Mouse (Mus musculus) liver, embryonic 16.5 days (tissue): Measurements from ENCODE around the gene Cald1. TPM values are rescaled to one million over a fixed set of nuclear protein-coding genes. Genes with fewer than 3 reads are reported as not detected.

Source experiments
- ATAC-seq: fragments of 200-750 bp; cut with Nextera tagmentation; 2 replicates; pipeline ENCODE4 v1.8.0; 2017; ENCODE audit warnings: low read depth, mild to moderate bottlenecking, moderate number of reproducible peaks, moderate library complexity
- H3K27ac ChIP-seq: fragments of 300-500 bp; sonication (generic); 2 replicates; pipeline ENCODE4 v1.5.1; 2014; ENCODE audit warnings: mild to moderate bottlenecking, low read length
- H3K27me3 ChIP-seq: fragments of 300-500 bp; sonication (generic); 2 replicates; pipeline ENCODE4 v1.6.1; 2014; ENCODE audit warnings: low read depth, low read length, mixed read lengths; ENCODE audit not compliant: control insufficient read depth, insufficient read depth
- H3K36me3 ChIP-seq: fragments of 300-500 bp; sonication (generic); 2 replicates; pipeline ENCODE4 v1.6.1; 2014; ENCODE audit warnings: mild to moderate bottlenecking; ENCODE audit not compliant: control insufficient read depth, insufficient read depth
- H3K4me1 ChIP-seq: fragments of 300-500 bp; sonication (generic); 2 replicates; pipeline ENCODE4 v1.6.1; 2014; ENCODE audit warnings: low read depth, low read length, mixed read lengths; ENCODE audit not compliant: control insufficient read depth
- H3K4me2 ChIP-seq: fragments of 300-500 bp; sonication (generic); 2 replicates; pipeline ENCODE4 v1.6.1; 2014; ENCODE audit warnings: low read depth, low read length, mixed read lengths
- H3K4me3 ChIP-seq: fragments of 300-500 bp; sonication (generic); 2 replicates; pipeline ENCODE4 v1.5.1; 2014; ENCODE audit warnings: low read depth, mild to moderate bottlenecking, low read length
- H3K9ac ChIP-seq: fragments of 300-500 bp; sonication (generic); 2 replicates; pipeline ENCODE4 v1.6.1; 2014; ENCODE audit warnings: low read depth, low read length
- H3K9me3 ChIP-seq: fragments of 300-500 bp; sonication (generic); replicated peaks from 2 replicates; pipeline ENCODE4 v1.6.1; 2016; ENCODE audit warnings: low read length; ENCODE audit not compliant: control insufficient read depth
- WGBS: fragments of 180-500 bp; shearing (Covaris S2); extraction: QIAGEN DNeasy Blood & Tissue Kit; methylation state at CpG from one replicate; pipeline ENCODE4 v1.1.7; 2014; ENCODE audit not compliant: insufficient replicate concordance; 5-methylcytosine and 5-hydroxymethylcytosine counted together
- polyA plus RNA-seq: library from polyadenylated mRNA; unstranded; fragments of >200 nt; fragmentation: Nextera tagmentation; extraction: Ambion mirVana; gene quantifications from 2 replicates; pipeline ENCODE4 v1.2.1, GENCODE M21; 2015

The Cald1 gene
- polyA plus RNA-seq, 1 experiment from 2014 or later, result 68.7 TPM

DNA sequence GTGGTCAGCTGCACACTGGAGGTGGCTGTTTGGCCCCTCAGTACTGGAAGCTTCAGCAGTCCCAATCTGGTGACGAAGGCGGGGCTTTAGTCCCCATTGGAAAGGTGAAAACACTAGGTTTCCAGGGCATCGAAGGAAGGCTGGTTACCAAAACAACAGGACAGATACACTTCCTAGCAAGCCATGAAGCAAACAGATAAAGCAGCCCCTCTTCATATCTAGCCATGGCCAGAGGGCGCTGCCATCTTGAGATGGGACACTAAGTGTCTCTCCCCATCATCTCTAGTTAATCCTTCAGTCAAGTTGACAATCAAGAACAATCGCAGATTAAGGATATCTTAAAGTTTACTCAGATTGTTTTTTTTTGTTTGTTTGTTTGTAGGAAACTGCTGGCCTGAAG is 167.4 kb downstream of the Cald1 start:
- H3K9me3 ChIP-seq, result no peaks in the 10 kb centered on the region
- no peak for ATAC-seq
- H3K36me3 ChIP-seq, result no peaks in the 10 kb centered on the region; the same call in 1 of the 2 replicates
- no peak overlapping the region for H3K4me2 ChIP-seq
- no peaks in the 10 kb centered on the region for H3K27me3 ChIP-seq
- H3K4me1 ChIP-seq, result no peaks in the 10 kb centered on the region; the same call in 1 of the 2 replicates
- no peak overlapping the region for H3K27ac ChIP-seq
- H3K9ac ChIP-seq, result no peak overlapping the region
- 62% methylated on average over 5 of the region's 5 CpGs for WGBS
- no peak overlapping the region for H3K4me3 ChIP-seq

DNA sequence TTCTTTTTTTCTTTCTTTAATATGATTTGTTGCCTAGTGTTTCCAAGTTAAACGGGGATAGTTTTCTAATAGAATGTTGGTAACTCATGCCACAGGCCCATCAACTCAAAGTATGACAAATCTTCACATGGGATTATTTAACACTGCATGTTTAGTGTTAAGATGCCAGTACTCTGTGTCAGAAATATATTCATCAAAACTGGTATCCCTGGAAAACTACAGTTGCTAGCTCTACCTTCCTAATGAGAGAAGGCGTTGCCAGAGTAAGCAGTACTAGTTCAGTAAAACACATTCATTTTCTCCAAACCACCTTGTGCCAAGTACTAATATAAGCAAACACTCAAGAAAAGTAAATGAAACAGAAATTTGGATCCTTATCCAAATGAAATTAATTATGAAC is 171.7 kb downstream of the Cald1 start:
- H3K4me1 ChIP-seq, result no peaks in the 10 kb centered on the region; the same call in 1 of the 2 replicates
- H3K27ac ChIP-seq, result no peak overlapping the region
- H3K9ac ChIP-seq, result no peak overlapping the region
- ATAC-seq, result no peak
- H3K9me3 ChIP-seq, result no peaks in the 10 kb centered on the region
- no peaks in the 10 kb centered on the region; the same call in 1 of the 2 replicates for H3K36me3 ChIP-seq
- H3K27me3 ChIP-seq, result no peaks in the 10 kb centered on the region
- H3K4me2 ChIP-seq, result no peak overlapping the region
- 77% methylated on average over 2 of the region's 2 CpGs for WGBS
- H3K4me3 ChIP-seq, result no peak overlapping the region

DNA sequence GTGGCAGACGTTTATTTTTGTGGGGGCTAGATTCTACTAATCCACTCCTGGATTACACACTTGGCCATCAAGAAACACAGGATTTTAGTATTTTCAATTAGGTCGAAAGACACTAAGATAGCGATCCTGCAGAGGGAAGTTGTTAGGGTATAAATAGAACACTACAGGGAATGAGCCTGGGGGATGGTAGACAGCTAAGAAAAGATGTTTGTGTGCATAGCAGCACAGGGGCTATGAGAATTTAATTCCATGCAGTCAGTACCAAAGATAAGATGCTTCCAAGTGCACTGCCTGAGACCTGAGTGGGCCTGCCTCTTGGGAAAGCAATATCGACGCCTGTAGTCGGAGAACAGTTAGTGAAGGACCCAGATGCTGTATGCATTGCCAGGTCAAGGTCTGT is 172.2 kb downstream of the Cald1 start:
- H3K36me3 ChIP-seq, result no peaks in the 10 kb centered on the region; the same call in 1 of the 2 replicates
- no peak for ATAC-seq

DNA sequence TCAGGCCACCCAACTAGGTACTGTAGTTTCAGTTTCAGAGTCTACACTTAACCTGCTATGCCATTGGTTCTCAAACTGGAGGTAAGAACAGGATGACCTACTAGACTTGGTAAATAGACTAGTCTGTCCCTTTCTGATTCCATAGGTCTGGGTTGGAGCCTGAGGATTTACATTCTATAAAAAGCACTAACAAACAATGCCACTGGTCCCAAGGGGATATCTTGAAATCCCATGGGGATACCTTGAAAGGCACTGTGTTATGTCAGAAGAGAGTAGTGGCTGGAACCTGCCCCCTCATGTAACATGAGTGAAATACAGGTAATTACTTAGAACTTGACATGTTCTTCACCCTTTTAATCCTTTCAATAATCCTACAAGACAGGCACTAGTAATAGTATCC is 178.1 kb downstream of the Cald1 start:
- Histone ChIP-seq H3K27ac (no peak overlapping the region), H3K4me2 (no peak overlapping the region), H3K36me3 (no peaks in the 10 kb centered on the region), H3K4me1 (peaks cover 3% of the 10 kb centered on the region), H3K9ac (no peak overlapping the region), H3K27me3 (no peaks in the 10 kb centered on the region), H3K9me3 (no peaks in the 10 kb centered on the region), H3K4me3 (no peak overlapping the region)
- no peak for ATAC-seq

More for the DNA sequence above, 172.2 kb downstream of the Cald1 start:
- no peak overlapping the region for H3K4me3 ChIP-seq
- no peaks in the 10 kb centered on the region; the same call in 1 of the 2 replicates for H3K4me1 ChIP-seq
- 52% methylated on average over 6 of the region's 6 CpGs for WGBS
- no peak overlapping the region for H3K4me2 ChIP-seq
- H3K9ac ChIP-seq, result no peak overlapping the region
- no peaks in the 10 kb centered on the region for H3K9me3 ChIP-seq
- no peak overlapping the region for H3K27ac ChIP-seq
- no peaks in the 10 kb centered on the region for H3K27me3 ChIP-seq

DNA sequence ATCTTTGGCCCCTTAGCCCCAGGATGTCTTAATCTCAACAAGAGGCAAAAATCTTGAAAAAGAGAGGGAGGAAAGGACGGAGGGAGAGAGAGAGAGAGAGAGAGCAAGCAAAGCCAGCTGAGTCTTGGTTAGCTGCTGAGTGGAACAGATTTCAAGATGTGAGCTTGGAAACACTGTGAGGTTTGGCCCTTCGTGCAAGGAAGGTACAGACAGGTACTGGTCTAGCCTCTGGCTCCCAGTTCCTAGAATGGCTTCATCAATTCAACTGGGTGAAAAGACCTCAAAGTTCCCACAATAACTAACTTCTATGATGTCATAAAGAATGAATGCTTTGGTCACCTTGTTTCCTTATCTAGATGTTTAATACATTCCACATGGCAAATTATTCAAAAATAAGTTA is 178.8 kb downstream of the Cald1 start:
- no peak overlapping the region for H3K9ac ChIP-seq
- no peaks in the 10 kb centered on the region for H3K36me3 ChIP-seq
- no peak overlapping the region for H3K4me3 ChIP-seq
- 64% methylated on average over 2 of the region's 2 CpGs for WGBS
- no peak for ATAC-seq
- no peak overlapping the region for H3K27ac ChIP-seq
- no peak overlapping the region for H3K4me2 ChIP-seq
- no peaks in the 10 kb centered on the region for H3K27me3 ChIP-seq
- H3K4me1 ChIP-seq, result peaks cover 3% of the 10 kb centered on the region
- H3K9me3 ChIP-seq, result no peaks in the 10 kb centered on the region

DNA sequence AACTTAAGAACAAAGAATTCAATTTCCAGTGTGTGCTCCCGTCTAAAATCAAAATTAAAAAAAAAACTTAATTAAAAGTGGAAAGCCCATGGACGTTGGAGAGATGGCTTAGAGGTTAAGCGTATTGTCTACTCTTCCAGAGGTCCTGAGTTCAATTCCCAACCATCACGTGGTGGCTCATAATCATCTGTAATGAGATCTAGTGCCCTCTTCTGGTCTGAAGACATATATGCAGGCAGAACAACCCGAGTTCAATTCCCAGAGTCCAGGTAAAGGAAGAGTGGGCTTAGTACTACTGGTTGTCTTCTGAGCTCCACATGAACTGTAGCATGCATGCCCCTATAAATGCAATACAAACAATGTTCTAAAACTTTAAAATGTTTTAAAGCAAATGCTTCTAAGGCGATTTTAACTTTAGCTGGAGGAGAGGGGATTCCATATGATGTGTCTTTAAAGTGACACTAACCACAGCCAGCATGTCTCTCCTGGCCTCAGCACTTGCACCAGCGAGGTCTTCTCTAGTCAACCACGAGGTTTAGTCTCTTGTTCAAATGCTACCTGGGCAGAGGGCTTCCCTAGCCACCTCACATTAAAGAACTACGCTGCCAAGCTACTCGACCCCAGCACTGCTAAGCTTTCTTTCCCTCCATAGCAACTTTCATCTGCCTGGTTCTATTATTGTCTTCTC is 179.8 kb downstream of the Cald1 start:
- H3K27me3 ChIP-seq, result no peaks in the 10 kb centered on the region
- H3K36me3 ChIP-seq, result no peaks in the 10 kb centered on the region
- WGBS, result 58% methylated on average over 10 of the region's 10 CpGs
- H3K27ac ChIP-seq, result no peak overlapping the region
- H3K4me2 ChIP-seq, result no peak overlapping the region
- no peak overlapping the region for H3K4me3 ChIP-seq
- no peaks in the 10 kb centered on the region for H3K9me3 ChIP-seq
- H3K4me1 ChIP-seq, result peaks cover 3% of the 10 kb centered on the region
- no peak overlapping the region for H3K9ac ChIP-seq
- ATAC-seq, result no peak

DNA sequence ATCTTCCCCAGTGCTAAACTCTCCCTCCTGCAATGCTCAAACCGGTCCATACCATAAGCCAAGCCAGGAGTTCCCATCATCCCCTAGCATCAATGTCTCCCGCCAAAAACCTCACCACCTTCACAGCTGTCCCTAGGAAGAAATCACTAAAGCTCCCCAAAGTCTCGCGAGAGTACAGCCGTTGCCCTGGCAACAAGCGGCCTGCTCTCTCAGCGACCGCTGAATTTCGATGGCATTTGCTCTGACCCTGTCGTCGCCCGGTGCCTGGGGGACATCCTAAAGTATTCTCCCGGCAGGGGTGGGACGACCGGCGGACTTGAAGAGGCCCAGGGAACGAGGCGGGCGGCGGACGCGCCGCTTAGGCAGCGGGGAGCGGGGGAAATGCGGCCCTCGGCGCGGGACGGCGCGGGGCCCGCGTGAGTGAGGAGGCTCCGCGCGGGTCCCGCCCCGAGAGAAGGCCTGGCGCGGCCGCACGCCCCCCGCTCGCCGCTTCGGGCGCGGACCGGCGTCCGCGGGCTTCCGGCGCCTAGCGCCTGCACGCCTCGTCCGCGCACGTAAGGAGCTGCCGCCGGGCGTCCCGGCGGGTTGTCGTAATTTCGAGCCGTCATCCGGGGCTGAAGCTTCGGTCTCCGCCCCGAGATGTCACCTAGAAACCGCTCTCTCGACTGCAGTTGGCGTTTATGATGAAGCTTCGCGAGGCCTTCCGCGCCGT is 182.1 kb downstream of the Cald1 start, which contains the start of gene Agbl3:
Gene Agbl3, plus strand, starts transcription at position 202 of the 712 bp plus-strand sequence.
- H3K4me3 ChIP-seq, result peak within 1 kb of the TSS; percentile 72
- H3K4me2 ChIP-seq, result peak within 1 kb of the TSS; percentile 88
- H3K9me3 ChIP-seq, result no peaks in the 10 kb centered on the region
- peak; percentile 88 for ATAC-seq
- under 1% methylated on average over 62 of the region's 81 CpGs for WGBS
- H3K27ac ChIP-seq, result peak within 1 kb of the TSS; percentile 97
- peaks cover 3% of the 10 kb centered on the region for H3K4me1 ChIP-seq
- peak within 1 kb of the TSS; percentile 84 for H3K9ac ChIP-seq
- H3K27me3 ChIP-seq, result no peaks in the 10 kb centered on the region
- H3K36me3 ChIP-seq, result no peaks in the 10 kb centered on the region

DNA sequence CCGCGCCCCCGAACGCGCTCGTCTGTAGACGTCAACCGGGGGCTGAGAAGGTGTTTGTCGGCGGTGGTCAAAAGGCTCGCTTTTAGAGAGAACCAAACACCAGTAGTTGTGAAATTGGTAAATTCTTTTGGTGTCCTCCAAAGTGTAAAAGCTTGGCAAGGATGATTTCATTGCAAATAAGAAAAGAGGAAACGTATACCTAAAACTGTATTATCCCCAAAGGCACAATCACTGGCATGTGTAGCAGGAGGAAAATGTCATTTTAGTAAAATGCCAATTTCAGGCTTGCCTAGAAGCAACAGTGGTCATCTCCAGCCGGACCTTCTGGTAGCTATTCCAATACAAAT is 182.6 kb downstream of the Cald1 start:
- Histone ChIP-seq H3K27ac (peak overlapping the region; percentile 97), H3K9me3 (no peaks in the 10 kb centered on the region), H3K36me3 (no peaks in the 10 kb centered on the region), H3K4me3 (peak overlapping the region; percentile 72), H3K4me1 (peaks cover 3% of the 10 kb centered on the region), H3K27me3 (no peaks in the 10 kb centered on the region), H3K9ac (peak overlapping the region; percentile 84), H3K4me2 (peak overlapping the region; percentile 88)
- ATAC-seq, result no peak
- WGBS, result 2% methylated on average over 13 of the region's 13 CpGs

DNA sequence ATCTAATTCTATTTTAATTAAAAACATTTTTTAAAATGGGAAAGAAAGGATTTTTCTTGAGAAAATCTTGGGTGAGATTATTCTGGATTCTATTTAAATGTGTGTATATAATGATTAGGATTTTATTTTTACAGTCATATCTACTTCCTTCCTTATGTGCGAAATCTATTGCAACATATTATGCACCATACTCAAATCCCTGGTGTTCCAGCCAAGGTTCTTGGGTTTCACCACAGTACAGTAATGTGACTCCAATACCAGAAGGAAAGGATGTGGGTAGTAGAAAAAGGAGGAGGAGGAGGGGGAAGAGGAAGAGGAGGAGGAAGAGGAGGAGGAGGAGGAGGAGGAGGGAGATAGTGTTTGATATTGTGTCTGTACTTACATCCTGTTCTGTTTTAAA is 184.2 kb downstream of the Cald1 start:
- no peak for ATAC-seq
- Histone ChIP-seq H3K27ac (no peak overlapping the region), H3K9me3 (no peaks in the 10 kb centered on the region), H3K4me1 (peaks cover 3% of the 10 kb centered on the region), H3K4me2 (no peak overlapping the region), H3K36me3 (no peaks in the 10 kb centered on the region), H3K4me3 (no peak overlapping the region), H3K9ac (no peak overlapping the region), H3K27me3 (no peaks in the 10 kb centered on the region)
- WGBS, result 67% methylated on average over 1 of the region's 1 CpGs
